Mouse (Mus musculus) gastrocnemius, postnatal 14 days (tissue): ENCODE measurements around the gene Foxn3. TPM values are rescaled to one million over a fixed set of nuclear protein-coding genes. Genes with fewer than 3 reads are reported as not detected.
A peak's percentile ranks its signal among the peaks of the same experiment; 100 is the strongest.

Source experiments
- DNase-seq: peaks from one replicate; pipeline ENCODE4 v3.0.0; 2021; ENCODE audit warnings: mixed read lengths
- intact Hi-C: fragments of 180-260 bp; cut with DNase I; formaldehyde crosslinking; loops from one replicate; pipeline ENCODE4 v1.15.1; 2025; ENCODE audit warnings: low total_unique reads
- total RNA-seq, 2 experiments: library from RNA; stranded (reverse); gene quantifications; 2 replicates each; pipeline ENCODE4 v1.2.3; 2021

Gene Foxn3
- total RNA-seq, 2 experiments from 2014 or later: 194 TPM

DNA sequence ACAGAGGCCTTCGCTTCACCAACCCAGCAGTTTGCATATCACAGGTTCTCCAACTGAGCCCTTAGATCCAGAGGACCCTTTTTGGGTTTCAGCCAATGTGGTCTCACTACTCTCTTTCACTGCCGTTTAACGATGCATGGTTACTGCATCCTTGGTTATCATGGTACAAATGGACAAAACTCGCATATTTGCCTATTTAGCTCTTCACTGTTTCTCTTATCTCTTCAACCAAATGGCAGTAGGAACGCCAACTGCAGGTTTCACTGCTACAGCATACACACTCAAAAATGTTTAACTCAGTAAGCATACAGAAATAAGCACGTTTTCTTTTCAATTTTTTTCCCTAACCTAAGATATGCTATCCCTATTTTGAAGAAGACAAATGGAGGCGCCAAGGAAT is 31.0 kb downstream of the Foxn3 start:
- DNase-seq: no peak
- intact Hi-C loops: no loop called here

- peak; percentile 36 for DNase-seq
- intact Hi-C loops: no loop called here
These were observed 33.5 kb downstream of the Foxn3 start for GRCm38 (mm10) chr12:99529687-99530411.

GRCm38 (mm10) chr12:99528958-99529357 is 34.4 kb downstream of the Foxn3 start:
- no peak for DNase-seq
- intact Hi-C loops: no loop called here

DNA sequence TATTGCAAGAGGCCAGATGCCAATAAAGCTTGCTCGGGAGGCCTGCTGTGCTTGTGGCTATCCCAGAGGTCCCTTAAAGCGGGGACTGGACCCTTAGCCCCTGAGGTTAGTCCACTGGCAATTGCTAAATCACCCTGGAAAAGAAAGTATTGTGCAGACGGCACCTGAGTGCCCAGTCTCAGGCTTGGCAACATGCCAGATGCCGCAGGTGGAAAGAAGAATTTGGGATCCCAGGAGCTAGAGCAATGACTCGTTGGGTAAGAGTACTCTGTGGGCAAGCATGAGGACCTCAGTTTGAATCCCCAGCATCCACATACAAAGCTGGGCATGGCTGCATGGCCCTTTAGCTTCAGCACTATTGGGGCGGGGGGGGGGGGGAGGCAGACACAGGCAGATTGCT is 35.9 kb downstream of the Foxn3 start:
- no peak for DNase-seq
- intact Hi-C loops: no loop called here

GRCm38 (mm10) chr12:99526571-99527140 is 36.7 kb downstream of the Foxn3 start:
- intact Hi-C loops: no loop called here
- DNase-seq: peak; percentile 38

DNA sequence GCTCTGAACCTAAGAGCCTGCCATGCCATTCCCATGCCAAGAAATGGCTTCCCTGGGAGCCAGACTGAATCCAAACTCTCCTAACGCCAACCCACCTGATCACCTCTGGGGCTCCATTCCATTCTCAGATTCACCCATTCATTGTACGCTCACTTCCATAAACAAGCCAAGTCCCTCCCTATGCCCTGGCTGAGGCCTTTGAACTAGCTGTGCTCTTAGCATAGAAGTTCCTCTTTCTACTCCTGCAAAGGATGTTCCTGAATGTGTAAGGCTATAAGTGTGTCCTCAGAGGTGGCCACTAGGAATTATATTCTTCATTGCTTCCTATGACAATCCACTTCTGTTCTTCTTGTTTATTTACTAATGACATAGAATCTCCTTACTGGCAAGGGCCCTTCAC is 40.5 kb downstream of the Foxn3 start:
- DNase-seq: no peak
- intact Hi-C loops: no loop called here

GRCm38 (mm10) chr12:99519862-99520261 is 43.5 kb downstream of the Foxn3 start:
- no peak for DNase-seq
- intact Hi-C loops: no loop called here

DNA sequence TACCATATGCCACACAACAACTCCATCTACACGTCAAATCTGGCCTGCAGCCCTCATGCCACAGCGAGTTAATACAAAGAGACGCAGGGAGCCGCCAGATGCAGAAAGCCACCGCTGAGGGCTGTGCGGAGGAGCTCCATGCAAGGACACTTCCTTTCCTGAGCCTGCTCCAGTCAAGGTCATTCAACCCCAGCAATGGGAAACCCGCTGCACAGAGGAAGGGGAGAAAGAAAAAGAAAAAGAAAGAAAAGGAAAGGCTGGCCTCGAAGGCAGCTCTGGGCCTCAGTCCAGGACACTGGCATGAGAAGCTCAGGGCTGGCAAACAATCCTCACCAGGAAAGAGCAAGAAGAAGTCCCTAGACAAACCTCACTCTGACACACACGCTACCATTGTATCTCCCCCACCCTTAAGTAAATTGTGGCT is 44.2 kb downstream of the Foxn3 start:
- intact Hi-C loops: no loop called here
- DNase-seq: no peak

- intact Hi-C loops: no loop called here
- DNase-seq: no peak
These were observed 44.7 kb downstream of the Foxn3 start for GRCm38 (mm10) chr12:99518640-99519039.

DNA sequence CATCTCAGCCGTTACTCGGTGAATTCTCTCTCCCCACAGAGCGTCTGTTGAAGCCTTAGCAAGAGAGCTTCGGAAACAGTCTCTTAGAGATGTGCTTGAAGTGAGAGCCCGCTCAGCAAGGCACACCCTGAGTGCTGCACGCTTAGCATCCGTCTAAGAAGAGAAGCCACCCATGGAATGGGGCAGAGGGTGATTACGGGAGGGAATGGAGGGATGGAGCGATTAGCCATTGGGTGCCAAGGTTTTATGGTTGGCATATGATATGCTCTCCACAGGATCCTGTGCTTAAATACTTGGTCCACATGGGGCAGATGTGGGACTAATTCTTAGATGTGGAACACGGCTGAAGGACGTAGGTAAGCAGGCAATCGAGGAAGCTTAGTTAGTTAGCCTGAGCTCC is 45.3 kb downstream of the Foxn3 start:
- intact Hi-C loops: no loop called here
- no peak for DNase-seq

DNA sequence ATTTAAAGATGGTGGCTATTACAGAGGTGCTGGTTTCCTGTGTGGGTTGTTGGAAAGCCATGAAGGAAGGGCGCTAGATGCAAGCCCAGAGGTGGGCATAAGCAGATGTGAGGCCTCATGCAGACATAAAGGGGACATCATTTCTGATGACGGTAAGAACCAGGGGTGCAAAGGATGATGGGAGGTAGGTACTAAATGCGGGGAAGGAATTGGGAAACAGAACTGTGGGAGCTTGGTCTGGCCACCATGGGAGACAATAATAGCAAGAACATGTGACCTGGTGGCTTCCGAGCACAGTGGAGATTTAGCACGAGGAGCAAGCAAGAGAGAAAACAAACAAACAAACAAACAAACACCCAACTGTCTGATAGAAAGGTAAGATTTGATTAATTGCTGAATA is 46.1 kb downstream of the Foxn3 start:
- intact Hi-C loops: no loop called here
- DNase-seq: no peak

GRCm38 (mm10) chr12:99515481-99515880 is 47.9 kb downstream of the Foxn3 start:
- DNase-seq: no peak
- intact Hi-C loops: no loop called here

DNA sequence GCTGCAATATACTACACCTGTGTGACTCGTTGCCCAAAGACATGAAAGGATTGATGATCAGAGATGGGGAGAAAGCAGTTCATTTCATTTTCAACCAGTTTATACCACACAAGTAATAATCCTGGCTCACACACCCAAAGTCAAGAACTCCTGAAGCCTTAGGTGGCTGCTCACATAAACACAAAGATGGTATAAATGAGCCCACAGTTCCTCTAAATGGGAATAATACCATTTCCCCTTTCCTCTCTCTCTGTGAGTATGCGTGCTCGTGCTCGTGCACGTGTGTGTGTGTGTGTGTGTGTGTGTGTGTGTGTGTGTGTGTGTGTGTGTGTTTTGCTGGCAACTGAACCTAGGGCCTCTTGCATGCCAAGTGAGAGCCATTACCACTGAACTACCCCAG is 51.7 kb downstream of the Foxn3 start:
- intact Hi-C loops: no loop called here
- DNase-seq: no peak

DNA sequence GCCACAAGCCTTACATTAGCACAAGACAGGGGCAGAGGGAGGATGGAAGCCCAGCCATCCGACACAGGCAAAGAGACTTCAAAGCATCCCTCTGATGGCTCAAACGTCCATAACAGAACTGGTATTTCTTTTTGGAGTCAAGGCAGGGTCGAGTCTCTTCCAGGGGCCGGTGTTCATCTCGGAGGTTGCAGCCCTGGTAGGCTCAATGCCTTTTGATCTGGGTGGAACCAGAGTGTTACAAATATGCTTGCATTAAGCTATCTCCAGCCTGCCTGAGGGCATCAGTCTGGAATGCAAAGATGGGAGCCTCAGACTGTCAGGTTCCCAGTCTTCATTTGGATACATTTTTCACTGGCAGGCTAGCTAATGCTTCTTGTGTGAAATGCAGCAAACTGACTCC is 52.6 kb downstream of the Foxn3 start:
- DNase-seq: no peak

DNA sequence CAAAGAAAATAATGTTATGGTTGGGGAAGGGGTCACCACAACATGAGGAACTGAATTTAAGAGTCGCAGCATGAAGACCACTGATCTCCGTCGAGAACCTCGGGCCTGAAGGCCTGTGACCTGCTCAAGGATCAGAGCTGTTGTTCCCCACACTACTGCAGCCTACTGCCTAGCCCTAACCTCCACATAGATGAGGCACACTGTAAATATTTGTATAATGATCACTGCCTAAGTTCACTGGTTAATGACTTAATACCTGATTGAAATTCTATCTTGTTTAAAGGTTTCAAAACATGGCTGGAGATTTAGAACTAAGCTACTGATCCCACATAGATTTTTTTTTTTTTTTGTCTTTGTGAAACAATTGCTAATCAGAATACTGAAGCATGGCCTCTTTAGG is 61.2 kb downstream of the Foxn3 start:
- DNase-seq: no peak
- intact Hi-C loops: no loop called here

More for the DNA sequence above, 52.6 kb downstream of the Foxn3 start:
- intact Hi-C loops: no loop called here

GRCm38 (mm10) chr12:99498978-99499694 is 64.2 kb downstream of the Foxn3 start:
- intact Hi-C loops: no loop called here
- no peak for DNase-seq

GRCm38 (mm10) chr12:99498189-99498977 is 65.0 kb downstream of the Foxn3 start:
- no peak for DNase-seq
- intact Hi-C loops: no loop called here

- intact Hi-C loops: no loop called here
- DNase-seq: no peak
These were observed 66.4 kb downstream of the Foxn3 start for GRCm38 (mm10) chr12:99496945-99497344.

DNA sequence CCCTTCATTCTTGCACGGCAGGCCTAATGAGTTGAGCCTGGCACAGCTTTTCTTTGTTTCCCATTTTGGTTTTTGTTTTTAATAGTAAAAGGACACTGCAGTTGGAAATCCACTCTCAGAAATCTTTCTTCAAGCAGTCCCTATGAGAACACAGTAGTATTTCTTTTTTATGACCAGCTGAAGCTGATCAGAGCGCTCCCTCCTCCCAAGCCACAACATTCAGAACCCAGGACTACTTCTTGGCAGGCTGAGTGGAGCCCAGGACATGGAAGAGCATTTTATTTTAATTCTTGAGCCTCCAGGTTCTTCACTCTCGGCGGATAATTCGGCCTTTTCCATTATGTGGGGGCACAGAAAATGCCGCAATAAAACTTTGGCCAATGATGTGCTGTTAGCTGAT is 73.2 kb downstream of the Foxn3 start:
- intact Hi-C loops: no loop called here
- no peak for DNase-seq

GRCm38 (mm10) chr12:99489001-99489592 is 74.3 kb downstream of the Foxn3 start:
- no peak for DNase-seq
- intact Hi-C loops: no loop called here
